Mouse (Mus musculus): Measurements from ENCODE around the gene Stxbp6.
"Not testable (repeated sequence)": the region's sequence is repeated elsewhere in the genome, so short reads cannot be mapped to it uniquely, and the experiment has no call there.

Stxbp6 gene

GRCm38 (mm10) chr12:45056372-45056771 is 18.1 kb downstream of the Stxbp6 start:
- DNase-seq (ENCODE audit: low spot score in 2 of 2): no peak

GRCm38 (mm10) chr12:45053319-45053718 is 21.2 kb downstream of the Stxbp6 start:
- DNase-seq (ENCODE audit: low spot score in 2 of 2): no peak

- no peak for DNase-seq (ENCODE audit: low spot score in 2 of 2)
Measured at GRCm38 (mm10) chr12:45052860-45053259, 21.6 kb downstream of the Stxbp6 start.

- DNase-seq (ENCODE audit: low spot score in 2 of 2): no peak
Measured at GRCm38 (mm10) chr12:45049894-45050293, 24.6 kb downstream of the Stxbp6 start.

- DNase-seq (ENCODE audit: low spot score in 2 of 2): not testable (repeated sequence)
Measured at GRCm38 (mm10) chr12:45047711-45048110, 26.8 kb downstream of the Stxbp6 start.

GRCm38 (mm10) chr12:45047172-45047571 is 27.3 kb downstream of the Stxbp6 start:
- DNase-seq (ENCODE audit: low spot score in 2 of 2): no peak

- DNase-seq (ENCODE audit: low spot score in 2 of 2): no peak
Measured at GRCm38 (mm10) chr12:45044581-45044980, 29.9 kb downstream of the Stxbp6 start.

- DNase-seq (ENCODE audit: low spot score in 2 of 2): no peak
Measured at GRCm38 (mm10) chr12:45042591-45043091, 31.9 kb downstream of the Stxbp6 start.

- no peak for DNase-seq (ENCODE audit: low spot score in 2 of 2)
Measured at GRCm38 (mm10) chr12:45037496-45037895, 37.0 kb downstream of the Stxbp6 start.

- DNase-seq (ENCODE audit: low spot score in 2 of 2): no peak
Measured at GRCm38 (mm10) chr12:45037091-45037490, 37.4 kb downstream of the Stxbp6 start.

- no peak for DNase-seq (ENCODE audit: low spot score in 2 of 2)
Measured at GRCm38 (mm10) chr12:45030681-45031080, 43.8 kb downstream of the Stxbp6 start.

GRCm38 (mm10) chr12:45026347-45026746 is 48.2 kb downstream of the Stxbp6 start:
- no peak for DNase-seq (ENCODE audit: low spot score in 2 of 2)

GRCm38 (mm10) chr12:45020018-45020417 is 54.5 kb downstream of the Stxbp6 start:
- DNase-seq (ENCODE audit: low spot score in 2 of 2): no peak

- no peak for DNase-seq (ENCODE audit: low spot score in 2 of 2)
Measured at GRCm38 (mm10) chr12:45019059-45019822, 55.3 kb downstream of the Stxbp6 start.

- no peak for DNase-seq (ENCODE audit: low spot score in 2 of 2)
Measured at GRCm38 (mm10) chr12:45013246-45013756, 61.2 kb downstream of the Stxbp6 start.

- no peak for DNase-seq (ENCODE audit: low spot score in 2 of 2)
Measured at GRCm38 (mm10) chr12:45011436-45012089, 62.9 kb downstream of the Stxbp6 start.

- DNase-seq (ENCODE audit: low spot score in 2 of 2): no peak
Measured at GRCm38 (mm10) chr12:45011006-45011405, 63.5 kb downstream of the Stxbp6 start.

GRCm38 (mm10) chr12:45009984-45010611 is 64.4 kb downstream of the Stxbp6 start:
- DNase-seq (ENCODE audit: low spot score in 2 of 2): no peak

GRCm38 (mm10) chr12:45006569-45006968 is 67.9 kb downstream of the Stxbp6 start:
- DNase-seq (ENCODE audit: low spot score in 2 of 2): no peak

- no peak for DNase-seq (ENCODE audit: low spot score in 2 of 2)
Measured at GRCm38 (mm10) chr12:45006049-45006448, 68.5 kb downstream of the Stxbp6 start.

GRCm38 (mm10) chr12:45001996-45002395 is 72.5 kb downstream of the Stxbp6 start:
- no peak for DNase-seq (ENCODE audit: low spot score in 2 of 2)

- no peak for DNase-seq (ENCODE audit: low spot score in 2 of 2)
Measured at GRCm38 (mm10) chr12:44997422-44997821, 77.1 kb downstream of the Stxbp6 start.
